Mouse (Mus musculus) cerebellum, adult (tissue): Measurements from ENCODE around the gene Klk1.
"Not testable (repeated sequence)": the region's sequence is repeated elsewhere in the genome, so short reads cannot be mapped to it uniquely, and the experiment has no call there.

Source experiments
- ATAC-seq: cut with Nextera tagmentation; 2 replicates; pipeline ENCODE4 v1.9.2; 2017; ENCODE audit warnings: mild to moderate bottlenecking, moderate library complexity, mixed read lengths; ENCODE audit not compliant: insufficient number of reproducible peaks, low FRiP score, low TSS enrichment

Gene Klk1

GRCm38 (mm10) chr7:44225076-44225475 is at the start of gene Klk1:
Gene Klk1 (plus strand): TSS chr7:44225360.
- ATAC-seq, result no peak

- ATAC-seq, result no peak
These were observed 45.7 kb upstream of the Klk1 start for GRCm38 (mm10) chr7:44179299-44180045.

- not testable (repeated sequence) for ATAC-seq
These were observed 38.6 kb upstream of the Klk1 start for GRCm38 (mm10) chr7:44186516-44186915.

- not testable (repeated sequence) for ATAC-seq
These were observed 37.2 kb upstream of the Klk1 start, which contains the start of gene Klk1b24 for GRCm38 (mm10) chr7:44187936-44188335. Gene Klk1b24 (plus strand): TSS chr7:44188236.

GRCm38 (mm10) chr7:44193466-44193865 is 31.7 kb upstream of the Klk1 start:
- ATAC-seq, result not testable (repeated sequence)

GRCm38 (mm10) chr7:44197891-44198290 is 27.3 kb upstream of the Klk1 start, which contains the start of gene Klk1b3:
Gene Klk1b3 (plus strand): TSS chr7:44198191.
- no peak for ATAC-seq

- ATAC-seq, result not testable (repeated sequence)
These were observed 18.0 kb upstream of the Klk1 start, which contains the start of gene Klk1b4 for GRCm38 (mm10) chr7:44207135-44207534. Gene Klk1b4 (plus strand): TSS chr7:44207435.

GRCm38 (mm10) chr7:44208307-44208706 is 16.9 kb upstream of the Klk1 start:
- ATAC-seq, result no peak

- ATAC-seq, result no peak
These were observed 9.5 kb upstream of the Klk1 start, which contains the start of gene Klk1b5 for GRCm38 (mm10) chr7:44215645-44216044. Gene Klk1b5 (plus strand): TSS chr7:44215945.

GRCm38 (mm10) chr7:44221601-44222000 is 3.6 kb upstream of the Klk1 start:
- not testable (repeated sequence) for ATAC-seq

GRCm38 (mm10) chr7:44222335-44222734 is 2.8 kb upstream of the Klk1 start:
- ATAC-seq, result not testable (repeated sequence)

- no peak for ATAC-seq
These were observed 10.7 kb downstream of the Klk1 start, which contains the start of gene Gm36864 for GRCm38 (mm10) chr7:44235909-44236308. Gene Gm36864 (plus strand): TSS chr7:44236177.

GRCm38 (mm10) chr7:44239913-44240312 is 14.8 kb downstream of the Klk1 start:
- no peak for ATAC-seq

- no peak for ATAC-seq
These were observed 15.6 kb downstream of the Klk1 start for GRCm38 (mm10) chr7:44240712-44241111.

- ATAC-seq, result no peak
These were observed 16.0 kb downstream of the Klk1 start for GRCm38 (mm10) chr7:44241163-44241562.

- no peak for ATAC-seq
These were observed 18.9 kb downstream of the Klk1 start for GRCm38 (mm10) chr7:44244080-44244479.

GRCm38 (mm10) chr7:44246055-44246983 is 21.2 kb downstream of the Klk1 start, which contains the start of the genes 1700028J19Rik and 2410002F23Rik:
Gene 1700028J19Rik (minus strand): TSS chr7:44246695.
Gene 2410002F23Rik (plus strand): TSS chr7:44246722.
- peak; percentile 89 for ATAC-seq

- ATAC-seq, result no peak
These were observed 21.9 kb downstream of the Klk1 start for GRCm38 (mm10) chr7:44246984-44247470.

GRCm38 (mm10) chr7:44247971-44248370 is 22.8 kb downstream of the Klk1 start:
- ATAC-seq, result no peak

- ATAC-seq, result no peak
These were observed 24.1 kb downstream of the Klk1 start for GRCm38 (mm10) chr7:44249248-44249647.
